Mouse (Mus musculus) MEL-GATA-1-ER (cell line): ENCODE measurements around the gene Slc16a11.
"Not testable (repeated sequence)": the region's sequence is repeated elsewhere in the genome, so short reads cannot be mapped to it uniquely, and the experiment has no call there.

Experiments
- DNase-seq: peaks from one replicate; pipeline ENCODE4 v3.0.0-alpha.2; 2012; ENCODE audit warnings: low read depth; ENCODE audit errors: extremely low read depth

Gene Slc16a11

DNA sequence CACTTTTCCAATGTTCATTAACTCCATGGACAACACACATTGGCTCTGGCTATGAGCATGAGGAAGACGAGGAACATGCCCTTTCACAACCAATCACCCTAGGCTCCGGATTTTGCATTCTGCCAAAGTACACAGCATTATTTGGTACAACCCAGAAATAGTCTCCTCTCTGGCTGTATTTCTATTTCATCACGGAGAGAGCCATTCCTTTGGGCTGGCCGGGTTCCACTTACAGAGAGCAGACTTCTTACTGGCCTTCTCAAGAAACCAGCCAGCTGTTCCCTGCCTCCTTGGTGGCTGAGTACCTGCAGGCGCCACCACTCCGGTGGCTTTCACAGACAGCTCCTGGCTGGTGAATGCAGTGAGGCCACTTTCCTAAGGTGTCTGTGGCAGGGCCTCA is at the start of gene Slc16a11:
TSS of gene Slc16a11 (plus strand) at position 330 of the 400 bp plus-strand sequence.
- no peak for DNase-seq

DNA sequence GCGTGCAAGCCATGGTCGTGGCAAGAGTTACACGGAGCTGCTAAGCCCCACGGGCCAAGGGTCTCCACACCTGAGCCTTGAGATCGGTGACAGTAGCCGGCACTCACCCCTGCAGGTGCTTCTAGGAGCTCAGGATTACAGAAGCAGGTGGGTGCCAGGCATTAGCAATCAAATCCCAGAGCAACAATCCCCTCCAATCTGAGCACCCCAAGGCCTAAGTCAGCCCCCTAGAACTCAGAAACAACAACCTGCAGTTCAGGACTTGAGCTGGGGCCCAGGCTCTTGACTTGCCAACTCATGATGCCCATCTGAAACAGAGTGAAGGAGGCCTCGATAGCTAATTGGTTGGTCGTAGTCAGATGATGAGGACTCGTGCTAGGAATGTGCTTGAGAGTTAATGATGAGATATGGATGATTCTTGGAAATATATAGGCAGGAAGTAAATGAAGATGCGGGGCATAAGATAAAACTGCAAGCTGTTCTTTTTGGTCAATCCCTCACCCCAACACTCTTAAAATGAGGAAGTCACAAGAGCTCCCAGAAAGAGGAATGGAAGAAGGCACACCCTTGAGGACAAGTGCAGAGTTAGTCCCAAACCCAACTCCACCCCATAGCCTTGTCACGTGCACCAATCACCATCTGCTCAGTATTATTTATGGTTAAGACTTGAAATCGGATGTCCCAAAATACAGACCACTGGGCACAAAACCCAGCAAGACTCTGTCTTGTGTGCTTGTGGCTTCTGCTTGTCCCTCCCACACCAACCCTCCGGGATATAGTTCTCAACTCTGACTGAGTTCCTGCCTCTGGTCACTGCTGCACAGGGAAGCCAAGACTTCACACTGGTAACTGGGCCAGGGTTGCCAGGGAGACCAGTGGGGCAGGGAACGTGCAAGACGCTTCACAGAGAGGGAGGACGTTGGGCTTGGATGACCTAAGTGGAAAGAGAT is 46.3 kb upstream of the Slc16a11 start:
- peak; percentile 99 for DNase-seq

- no peak for DNase-seq
Measured at GRCm38 (mm10) chr11:70168136-70168535, 44.4 kb upstream of the Slc16a11 start.

DNA sequence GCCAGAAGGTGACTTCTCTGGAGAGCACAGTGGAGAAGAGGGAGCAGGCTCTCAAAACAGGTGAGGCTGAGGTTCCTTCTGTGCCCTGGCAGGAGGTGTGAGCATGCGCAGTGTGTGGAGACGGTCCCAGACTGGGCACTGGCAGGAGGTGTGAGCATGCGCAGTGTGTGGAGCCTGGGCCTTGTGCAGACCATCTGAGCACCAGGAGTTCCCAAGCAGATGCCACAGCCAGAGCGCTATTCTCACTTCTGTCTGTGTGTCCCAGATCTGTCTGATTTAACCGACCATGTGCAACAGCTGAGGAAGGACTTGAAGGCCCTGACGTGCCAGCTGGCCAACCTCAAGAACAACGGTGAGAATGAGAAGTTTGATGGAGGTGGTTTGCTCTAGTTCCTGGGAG is 43.1 kb upstream of the Slc16a11 start:
- not testable (repeated sequence) for DNase-seq

GRCm38 (mm10) chr11:70170291-70170690 is 42.3 kb upstream of the Slc16a11 start:
- no peak for DNase-seq

GRCm38 (mm10) chr11:70171181-70171580 is 41.4 kb upstream of the Slc16a11 start:
- no peak for DNase-seq

GRCm38 (mm10) chr11:70171847-70172246 is 40.7 kb upstream of the Slc16a11 start:
- DNase-seq, result peak; percentile 59

- DNase-seq, result peak; percentile 18
Measured at GRCm38 (mm10) chr11:70172298-70172697, 40.3 kb upstream of the Slc16a11 start.

DNA sequence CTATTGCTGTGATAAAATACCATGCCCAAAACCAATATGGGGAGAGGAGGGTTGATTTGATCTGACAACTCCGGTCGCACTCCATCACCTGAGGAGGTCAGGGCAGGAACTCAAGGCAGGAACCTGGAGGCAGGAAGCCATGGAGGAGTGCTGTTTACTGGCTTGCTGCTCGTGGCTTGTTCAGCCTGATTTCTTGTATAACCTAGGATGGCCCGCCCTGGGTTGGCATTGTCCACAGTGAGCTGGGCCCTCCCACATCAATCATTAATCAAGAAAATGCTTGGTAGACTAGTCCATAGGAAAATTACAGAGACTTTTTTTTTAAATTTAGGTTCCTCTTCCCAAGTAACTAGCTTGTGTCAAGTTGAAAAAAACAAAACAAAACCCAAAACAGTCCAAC is 38.1 kb upstream of the Slc16a11 start:
- no peak for DNase-seq

DNA sequence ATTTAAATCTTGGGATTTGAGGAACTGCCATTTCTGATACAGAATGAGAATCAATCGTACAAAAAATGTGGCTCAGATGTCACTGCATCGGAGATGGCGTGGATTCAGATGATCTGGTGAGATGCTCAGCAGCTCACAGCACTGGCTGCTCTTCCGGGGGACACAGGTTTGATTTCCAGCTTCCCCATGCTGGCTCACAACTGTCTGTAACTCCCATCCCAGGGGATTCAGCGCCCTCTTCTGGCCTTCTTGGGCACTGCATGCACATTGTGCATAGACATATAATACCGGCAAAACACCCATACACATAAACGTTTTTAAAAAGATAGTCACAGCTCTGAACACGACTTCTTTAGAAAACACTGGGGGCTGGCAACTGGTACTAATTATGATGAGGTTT is 34.9 kb upstream of the Slc16a11 start:
- DNase-seq, result peak; percentile 20

- DNase-seq, result no peak
Measured at GRCm38 (mm10) chr11:70178311-70178710, 34.2 kb upstream of the Slc16a11 start.

DNA sequence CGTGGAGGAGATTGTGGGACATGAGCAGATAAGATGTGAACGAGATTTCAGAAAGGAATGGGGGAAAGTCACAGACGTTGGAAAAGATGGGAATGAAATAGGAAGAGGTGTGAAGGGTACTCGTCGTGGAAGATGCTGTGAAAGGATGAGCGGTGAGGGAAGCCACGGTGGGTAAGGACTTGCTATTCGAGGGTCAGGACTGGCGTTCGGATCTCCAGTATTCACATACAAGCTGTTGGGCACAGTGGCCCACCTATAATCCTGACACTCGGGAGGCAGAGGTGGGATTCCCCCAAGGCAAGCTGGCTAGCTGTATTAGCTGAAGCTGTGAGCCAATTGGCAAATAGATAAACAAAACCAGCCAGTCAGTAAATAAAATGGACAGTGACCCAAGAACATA is 33.8 kb upstream of the Slc16a11 start:
- no peak for DNase-seq

- no peak for DNase-seq
Measured at GRCm38 (mm10) chr11:70179401-70179800, 33.2 kb upstream of the Slc16a11 start.

DNA sequence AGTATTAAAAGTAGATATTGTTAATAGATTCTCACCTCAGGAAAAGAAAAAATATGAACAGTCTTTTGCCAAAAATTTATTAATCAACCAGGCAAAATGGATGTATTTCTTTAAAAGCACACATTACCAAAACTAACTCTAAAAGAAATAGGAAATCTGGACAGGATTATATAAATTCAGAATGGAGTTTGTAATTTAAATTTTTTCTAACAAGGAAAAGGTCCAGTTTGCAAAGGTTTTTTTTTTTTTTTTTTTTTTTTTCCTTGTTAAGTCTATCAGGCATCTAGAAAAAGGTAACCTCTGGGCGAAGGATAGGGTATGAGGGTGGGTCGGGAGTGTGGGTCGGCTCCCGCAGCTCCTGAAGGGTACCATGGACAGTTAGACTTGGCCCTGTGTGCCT is 32.1 kb upstream of the Slc16a11 start:
- no peak for DNase-seq

DNA sequence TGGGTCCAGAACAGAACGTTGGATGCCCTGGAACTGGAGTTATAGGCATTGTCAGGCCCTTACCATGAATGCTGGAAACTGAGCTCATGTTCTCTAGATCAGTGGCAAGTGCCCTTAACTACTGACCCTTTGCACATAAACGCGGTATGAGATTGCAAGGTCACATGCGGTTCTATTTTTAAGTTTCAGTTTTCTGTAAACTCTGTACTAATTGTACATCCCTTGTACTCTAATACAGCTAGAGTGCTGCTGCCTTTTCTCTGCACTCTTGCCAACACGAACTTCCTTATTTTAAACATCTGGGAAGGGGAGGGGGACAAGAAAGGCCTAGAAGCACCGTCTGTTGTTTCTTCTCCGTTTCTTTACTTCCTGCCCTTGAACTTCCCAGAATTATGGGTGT is 27.4 kb upstream of the Slc16a11 start:
- DNase-seq, result peak; percentile 24

DNA sequence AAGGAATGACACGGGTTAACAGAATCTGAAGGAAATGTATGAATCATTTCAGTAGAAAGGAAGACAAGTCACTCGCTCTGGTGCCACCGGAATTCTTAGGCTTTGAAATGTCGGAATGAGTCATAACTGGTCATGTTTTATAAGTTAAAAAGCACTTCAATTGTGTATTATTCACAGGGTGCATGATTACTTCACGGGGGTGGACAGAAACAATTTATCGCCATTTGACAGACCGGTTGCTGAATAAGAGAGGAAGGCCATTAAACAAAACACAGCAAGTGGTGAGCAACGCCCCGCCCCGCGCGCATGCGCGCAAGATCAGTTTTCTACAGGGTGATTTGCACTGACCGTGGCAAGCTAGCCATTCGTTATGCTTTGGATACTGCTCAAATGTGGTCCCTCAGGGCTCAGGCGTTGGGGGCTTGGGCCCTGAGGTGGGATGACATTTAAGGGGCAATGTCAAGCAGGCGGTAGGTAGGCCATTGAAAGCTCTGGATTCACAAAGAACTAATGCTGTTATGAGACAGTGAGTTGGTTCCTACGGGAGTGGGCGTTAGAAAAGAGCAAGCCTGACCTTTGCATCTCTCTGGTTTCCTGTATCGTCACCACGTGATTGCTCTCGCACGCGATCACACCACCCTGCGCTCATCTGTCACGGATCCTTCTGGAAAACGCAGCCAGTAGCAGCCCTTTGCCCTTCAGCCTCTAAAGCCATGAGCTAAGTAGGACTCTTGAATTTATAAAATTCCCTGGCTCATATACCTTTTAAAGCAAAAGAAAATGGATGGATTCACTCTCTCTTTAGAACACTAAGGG is 23.0 kb upstream of the Slc16a11 start:
- no peak for DNase-seq

GRCm38 (mm10) chr11:70191188-70191587 is 21.4 kb upstream of the Slc16a11 start:
- DNase-seq, result no peak

DNA sequence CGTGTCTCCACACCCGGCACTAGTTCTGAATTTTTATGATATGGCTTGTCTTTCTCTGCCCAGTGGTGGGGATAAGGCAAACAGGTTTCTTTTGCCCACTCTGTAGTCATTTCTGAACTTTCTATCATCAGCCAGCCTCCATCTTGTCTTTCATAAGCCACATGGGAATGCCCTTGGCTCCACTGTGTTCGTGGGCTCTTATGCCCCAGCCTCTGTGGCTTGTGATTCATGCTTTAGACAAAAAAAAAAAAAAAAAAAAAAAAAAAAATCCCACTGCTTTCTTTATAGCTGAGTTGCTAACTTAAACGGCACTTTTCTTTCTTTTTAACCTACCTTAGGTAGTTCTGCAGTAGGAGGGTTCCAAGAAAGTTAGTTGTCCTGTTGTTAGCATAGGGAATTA is 20.4 kb upstream of the Slc16a11 start:
- DNase-seq, result no peak

DNA sequence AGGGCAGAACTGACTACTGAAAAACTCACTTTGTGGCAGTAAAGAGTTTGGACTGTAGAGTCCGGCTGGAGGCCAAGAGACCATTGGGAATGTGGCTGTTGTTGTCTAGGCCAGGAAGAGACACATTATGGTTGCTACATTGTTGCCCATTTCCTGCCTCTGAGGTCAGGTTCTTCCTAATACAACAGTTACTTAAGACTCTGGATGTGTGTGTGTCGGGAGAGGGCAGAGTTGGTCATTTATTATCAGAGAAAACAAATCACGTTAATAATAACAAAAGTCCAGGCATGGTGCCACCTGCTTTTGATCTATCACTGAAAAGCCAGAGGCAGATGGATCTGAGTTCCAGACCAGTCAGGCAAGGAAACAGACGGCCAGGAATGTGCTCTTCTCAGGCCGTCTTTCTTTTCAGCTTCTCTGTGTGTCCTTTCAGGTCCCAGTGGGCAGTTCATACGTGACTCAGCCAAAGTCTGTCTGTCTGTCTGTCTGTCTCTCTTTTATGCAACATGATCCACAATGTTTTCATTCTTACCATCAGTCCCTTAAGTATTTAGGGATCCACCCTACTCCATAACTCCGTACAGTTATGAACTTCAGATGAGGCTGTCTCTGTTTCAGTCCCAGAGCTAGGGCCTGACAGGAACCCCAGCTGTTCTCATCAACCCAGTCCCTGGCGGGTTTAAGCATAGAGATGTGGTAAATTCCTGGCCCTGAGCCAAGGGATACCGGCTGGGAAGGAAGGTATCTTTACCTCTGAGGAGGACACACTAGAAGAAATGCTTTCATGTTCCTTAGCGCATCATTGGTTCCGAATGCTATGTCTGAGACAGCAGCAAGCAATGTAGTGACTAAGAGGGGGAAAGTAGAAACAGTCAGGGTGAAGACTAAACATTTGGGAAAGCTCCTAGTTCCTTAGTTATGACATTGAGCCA is 18.9 kb upstream of the Slc16a11 start:
- no peak for DNase-seq

DNA sequence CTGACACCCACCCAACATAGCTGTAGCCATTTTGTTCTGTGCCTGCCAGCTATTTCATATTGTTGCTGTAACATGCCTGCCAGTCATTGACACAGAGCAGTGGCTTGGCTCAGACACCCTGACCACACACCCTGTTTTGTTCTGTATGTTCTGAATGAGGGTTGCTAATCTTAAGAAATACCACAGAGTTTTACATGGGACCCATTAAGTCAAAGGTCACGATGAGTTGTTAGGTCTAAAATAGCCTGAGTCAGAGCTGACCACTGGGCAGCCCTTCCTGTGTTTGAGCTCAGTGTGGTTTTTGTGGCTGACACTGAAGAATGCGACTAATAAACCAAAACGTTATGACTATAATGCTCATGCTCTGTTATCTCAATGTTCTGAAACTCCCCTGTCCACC is 14.2 kb upstream of the Slc16a11 start:
- no peak for DNase-seq

GRCm38 (mm10) chr11:70199107-70199506 is 13.4 kb upstream of the Slc16a11 start:
- no peak for DNase-seq
